Mouse (Mus musculus): ENCODE measurements at regions not wholly inside any gene's neighbourhood (a gene's known extent, or its start where the extent isn't known, plus 50 kb on each side); places are given as distances from the start of the nearest gene placed in this dataset.

DNA sequence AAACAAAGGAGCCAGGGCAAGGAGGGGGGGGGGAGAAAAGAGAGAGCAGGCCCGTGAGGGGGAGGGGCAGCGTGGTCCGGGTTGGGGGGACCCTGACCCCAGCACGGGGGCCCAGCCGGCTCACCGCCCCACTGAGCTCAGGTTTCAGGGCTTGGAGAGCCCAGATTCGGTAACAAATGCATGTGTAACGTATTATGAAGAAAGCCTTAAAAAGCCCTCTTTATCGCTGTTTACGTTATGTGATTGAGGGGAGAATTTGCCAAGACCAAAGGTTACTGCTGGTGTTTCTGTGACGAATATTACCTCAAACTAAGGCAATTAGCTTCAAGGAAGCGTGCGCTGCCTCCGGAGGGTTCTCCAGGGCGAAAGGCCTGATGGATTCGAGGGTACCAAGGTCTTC is 54.2 kb downstream of the Barx1 start:
- DNase-seq (ENCODE audit: low spot score in 2 of 2), result no peak

DNA sequence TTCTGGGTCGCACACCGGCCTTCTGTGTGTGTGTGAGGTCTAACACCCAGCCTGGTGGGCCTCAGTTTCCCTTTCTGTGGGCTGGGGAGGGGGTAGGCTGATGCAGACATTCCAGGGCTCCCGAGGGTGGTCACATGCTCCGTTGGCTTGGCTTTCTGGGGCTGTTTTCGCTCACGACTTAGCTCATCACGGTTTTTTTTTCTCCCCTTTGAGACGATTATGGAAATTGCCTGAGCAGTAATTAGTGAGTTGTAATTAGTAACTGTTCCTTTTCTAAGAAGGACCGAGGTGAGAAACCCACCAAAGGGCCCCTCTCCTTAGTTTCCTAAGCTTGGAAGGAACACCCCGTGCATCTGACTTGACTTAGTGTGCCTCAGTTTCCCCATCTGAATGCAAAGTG is 54.7 kb downstream of the Barx1 start:
- DNase-seq (ENCODE audit: low spot score in 2 of 2), result no peak

DNA sequence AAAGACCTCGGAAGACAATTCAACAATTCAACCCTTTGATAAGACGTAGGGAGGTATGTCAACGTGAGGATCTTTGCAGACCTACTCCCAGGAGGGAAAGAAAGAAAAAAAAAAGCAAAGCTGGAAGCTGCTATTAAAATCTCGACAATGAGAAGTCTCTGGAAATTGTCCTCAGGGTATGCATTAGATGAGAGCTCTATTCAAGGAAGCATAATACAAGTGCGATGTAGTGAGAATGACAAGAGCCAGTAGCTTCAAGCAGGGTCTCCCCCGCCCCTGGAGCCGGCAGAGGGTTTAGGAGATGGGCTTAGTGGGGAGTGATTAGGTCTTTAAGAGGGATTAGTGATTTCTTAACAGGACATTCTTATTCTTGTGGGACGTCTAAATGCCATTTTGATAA is 60.9 kb downstream of the Barx1 start:
- no peak for DNase-seq (ENCODE audit: low spot score in 2 of 2)

DNA sequence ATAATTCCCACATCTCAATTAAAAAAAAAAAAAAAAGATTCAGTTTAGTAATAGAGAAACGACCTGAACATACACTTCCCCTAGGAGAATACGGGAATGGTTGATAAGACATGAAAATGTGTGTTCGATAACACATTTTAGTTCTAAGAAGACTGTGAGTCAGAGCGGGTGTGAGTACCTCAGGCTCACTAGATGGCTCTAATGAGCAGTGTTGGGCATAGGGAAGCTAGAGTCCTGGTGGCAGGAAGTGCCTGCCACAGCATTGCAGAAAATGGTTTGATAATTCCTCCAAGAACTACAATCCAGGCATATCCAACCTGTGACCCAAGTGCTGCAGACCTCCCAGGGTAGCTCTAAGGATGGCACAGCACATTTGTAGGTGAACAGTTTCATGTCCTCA is 63.6 kb downstream of the Barx1 start:
- DNase-seq (ENCODE audit: low spot score in 2 of 2), result no peak

DNA sequence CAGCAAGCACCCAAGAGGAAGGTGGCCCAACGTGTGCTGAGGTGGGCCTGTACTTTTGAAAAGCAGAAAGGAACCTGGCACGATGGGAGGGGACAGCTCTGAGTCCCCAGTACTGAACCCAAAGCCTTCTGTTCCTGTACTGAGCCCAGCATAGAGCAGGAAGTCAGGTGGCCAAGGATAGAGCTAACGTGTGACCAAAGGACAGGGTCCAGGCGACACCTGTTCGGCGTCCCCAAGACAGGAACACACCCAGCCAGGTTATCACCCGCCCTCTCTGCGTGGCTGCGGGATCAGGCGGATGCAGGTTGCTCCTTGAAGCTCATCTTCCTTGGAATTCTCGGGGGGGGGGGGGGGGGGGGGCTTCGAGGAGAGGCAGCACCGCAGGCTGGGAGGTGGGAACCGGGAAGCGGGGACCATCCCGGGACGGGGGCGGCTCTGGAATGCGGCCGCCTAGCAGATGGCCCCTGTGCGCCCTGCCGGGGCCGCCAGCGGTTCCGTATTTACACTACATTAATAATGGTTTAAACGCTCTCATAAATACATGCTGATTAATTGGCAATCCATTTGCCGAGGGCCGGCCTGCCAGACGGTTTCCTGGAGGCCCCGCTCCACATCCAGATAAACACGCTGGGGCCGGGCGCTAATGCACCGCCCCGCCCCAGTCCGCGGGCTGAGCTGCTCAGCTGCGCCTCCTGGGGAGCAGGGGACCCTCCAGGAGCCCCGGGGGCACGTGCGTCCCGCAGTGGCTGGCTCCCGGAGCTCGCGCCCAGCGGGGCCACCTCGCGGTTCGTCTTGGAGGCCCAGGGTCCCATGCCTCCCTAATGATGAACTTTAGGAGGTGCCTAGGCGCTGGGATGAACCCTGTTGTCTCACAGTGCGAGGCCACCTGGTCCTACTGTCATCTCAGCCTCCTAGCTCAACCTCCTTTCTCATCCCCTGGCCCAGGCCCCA is 68.5 kb downstream of the Barx1 start:
- DNase-seq (ENCODE audit: low spot score in 2 of 2), result no peak

DNA sequence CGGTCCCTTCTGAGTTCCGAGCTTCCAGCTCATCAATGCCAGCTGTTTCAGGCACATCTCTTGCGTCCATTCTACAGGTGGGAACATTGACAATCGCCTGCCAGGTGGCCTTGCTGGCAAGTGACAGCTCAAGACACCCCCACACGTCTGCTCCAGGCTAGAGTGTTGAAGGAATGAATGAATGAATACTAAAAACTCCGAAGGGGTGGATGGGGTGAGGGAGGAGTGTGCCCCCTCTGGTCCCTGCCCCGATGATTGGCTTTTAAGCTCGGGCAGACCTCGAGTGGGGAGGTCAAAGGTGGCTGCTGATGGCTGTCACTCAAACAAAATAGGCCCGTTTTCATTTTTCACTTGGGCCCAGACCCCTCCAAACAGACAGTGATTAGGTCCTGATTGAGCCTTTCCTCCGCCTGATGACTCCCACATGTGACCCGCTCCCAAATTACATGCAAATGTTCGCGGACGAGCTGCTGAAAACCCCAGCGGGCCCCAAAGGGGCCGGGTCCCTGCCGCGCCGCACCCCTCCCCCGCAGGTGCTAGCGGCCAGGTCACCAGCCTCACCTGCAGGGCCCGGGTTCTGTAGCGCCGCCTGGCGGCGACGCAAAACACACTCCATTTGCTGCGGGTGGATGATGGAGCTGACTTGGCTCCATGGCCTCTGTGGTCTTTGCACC is 69.5 kb downstream of the Barx1 start:
- peak in 1 of 2 experiments; percentile 16 for DNase-seq (ENCODE audit: low spot score in 2 of 2)

DNA sequence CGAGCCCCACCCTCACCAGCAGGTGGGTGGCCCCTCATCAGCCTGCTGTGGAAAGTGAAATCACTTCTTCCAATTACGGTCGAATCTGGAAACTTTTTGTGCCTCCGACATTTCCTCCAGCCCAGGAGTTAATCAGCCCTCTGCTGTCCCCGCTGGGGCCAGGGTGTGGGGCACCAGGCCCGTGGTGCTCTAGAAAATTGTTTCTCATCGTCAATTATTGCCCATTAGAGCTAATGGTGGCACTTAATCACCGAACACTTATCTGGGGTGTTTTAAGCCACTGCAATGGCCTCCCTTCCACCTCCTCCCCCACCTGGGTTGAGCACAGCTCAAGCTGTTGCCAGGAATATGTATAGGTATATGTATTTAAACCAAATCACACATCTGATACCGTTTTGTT is 72.2 kb downstream of the Barx1 start:
- DNase-seq (ENCODE audit: low spot score in 2 of 2), result no peak

DNA sequence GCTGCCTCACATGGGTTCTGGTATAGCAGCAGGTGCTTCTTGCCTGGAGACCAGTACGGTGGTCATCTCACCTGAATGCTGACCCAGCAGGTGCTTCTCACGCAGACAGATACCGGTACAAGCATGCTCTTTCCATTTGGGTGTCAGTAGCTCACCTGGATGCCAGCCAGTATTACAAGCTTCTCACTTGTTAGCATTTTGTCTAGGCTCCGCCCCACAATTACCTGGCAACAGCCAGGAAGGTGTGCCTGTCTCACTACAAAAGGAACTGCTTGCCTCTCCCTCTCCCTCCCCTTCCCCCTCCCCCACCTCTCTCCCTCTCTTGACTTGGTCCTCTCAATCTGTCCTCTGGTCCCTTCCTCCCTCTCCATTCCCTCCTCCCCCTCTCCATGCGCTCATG is 82.8 kb downstream of the Barx1 start:
- no peak for DNase-seq (ENCODE audit: low spot score in 2 of 2)

DNA sequence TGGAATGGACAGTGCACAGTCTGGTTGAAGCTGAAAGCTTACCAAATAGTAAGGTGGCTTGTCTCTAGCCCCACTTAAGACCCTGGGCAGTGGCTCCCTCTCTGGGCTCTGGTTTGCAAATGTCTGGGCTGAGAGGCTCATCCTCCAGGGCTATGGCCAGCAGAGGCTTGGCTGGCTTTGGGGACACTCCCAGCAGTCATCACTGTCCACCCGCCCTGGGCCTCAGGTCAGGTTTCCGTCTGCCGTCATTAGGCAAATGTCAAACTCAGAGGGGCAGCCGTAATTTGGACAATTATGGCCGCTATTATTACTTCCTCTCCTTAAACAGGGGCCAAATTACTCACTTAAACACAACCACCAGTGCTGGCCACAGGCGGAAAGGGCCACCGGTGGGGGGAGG is 83.5 kb downstream of the Barx1 start:
- DNase-seq (ENCODE audit: low spot score in 2 of 2), result no peak

Data from gastrocnemius, adult 8-10 months (tissue).